Mouse (Mus musculus): ENCODE measurements at regions not wholly inside any gene's neighbourhood (a gene's known extent, or its start where the extent isn't known, plus 50 kb on each side); places are given as distances from the start of the nearest gene placed in this dataset.

- TF ChIP-seq CTCF (IDR thresholded peaks at IDR 0.05) (no peak), EP300 (IDR thresholded peaks at IDR 0.05) (no peak)
Measured at GRCm38 (mm10) chr2:84187456-84187855, 197.1 kb downstream of the Gm13691 start.
